Mouse (Mus musculus) limb, embryonic 13.5 days (tissue): ENCODE data around the gene Nfrkb. TPM values are rescaled to one million over a fixed set of nuclear protein-coding genes. Genes with fewer than 3 reads are reported as not detected.
A peak's percentile ranks its signal among the peaks of the same experiment; 100 is the strongest.

ENCODE experiments used
- ATAC-seq: fragments of 200-750 bp; cut with Nextera tagmentation; 2 replicates; pipeline ENCODE4 v1.8.0; 2017; ENCODE audit warnings: low read depth, moderate number of reproducible peaks, moderate TSS enrichment; ENCODE audit not compliant: low FRiP score
- H3K27ac ChIP-seq: fragments of 300-500 bp; sonication (generic); 2 replicates; pipeline ENCODE4 v1.5.1; 2015; ENCODE audit warnings: inconsistent platforms, mild to moderate bottlenecking, moderate library complexity
- H3K27me3 ChIP-seq: fragments of 300-500 bp; sonication (generic); 2 replicates; pipeline ENCODE4 v1.6.1; 2015; ENCODE audit warnings: mild to moderate bottlenecking, inconsistent platforms
- H3K36me3 ChIP-seq: fragments of 300-500 bp; sonication (generic); 2 replicates; pipeline ENCODE4 v1.6.1; 2015; ENCODE audit warnings: inconsistent platforms, mild to moderate bottlenecking, moderate library complexity
- H3K4me1 ChIP-seq: fragments of 300-500 bp; sonication (generic); 2 replicates; pipeline ENCODE4 v1.6.1; 2015; ENCODE audit warnings: inconsistent platforms
- H3K4me2 ChIP-seq: fragments of 300-500 bp; sonication (generic); replicated peaks from 2 replicates; pipeline ENCODE4 v1.6.1; 2015; ENCODE audit warnings: inconsistent platforms, mild to moderate bottlenecking, moderate library complexity
- H3K4me3 ChIP-seq: fragments of 300-500 bp; sonication (generic); 2 replicates; pipeline ENCODE4 v1.5.1; 2015; ENCODE audit warnings: moderate library complexity, mild to moderate bottlenecking, inconsistent platforms
- H3K9ac ChIP-seq: fragments of 300-500 bp; sonication (generic); 2 replicates; pipeline ENCODE4 v1.6.1; 2015; ENCODE audit warnings: mild to moderate bottlenecking, inconsistent platforms
- H3K9me3 ChIP-seq: fragments of 300-500 bp; sonication (generic); 2 replicates; pipeline ENCODE4 v1.6.1; 2016; ENCODE audit warnings: inconsistent platforms
- WGBS: fragments of 180-500 bp; shearing (Covaris S2); methylation state at CpG from one replicate; pipeline ENCODE4 v1.1.7; 2015; 5-methylcytosine and 5-hydroxymethylcytosine counted together
- polyA plus RNA-seq: library from polyadenylated mRNA; unstranded; fragments of >200 nt; fragmentation: Nextera tagmentation; extraction: Ambion mirVana; gene quantifications from 2 replicates; pipeline ENCODE4 v1.2.1, GENCODE M21; 2015

Nfrkb gene
- 27.0 and 29.0 TPM in 2 replicates for polyA plus RNA-seq

- no peaks in the 10 kb centered on the region for H3K9me3 ChIP-seq
- WGBS: 1% methylated on average over 43 of the region's 46 CpGs
- peak within 1 kb of the TSS; percentile 76 for H3K4me2 ChIP-seq
- H3K4me3 ChIP-seq: peak within 1 kb of the TSS; percentile 83
- no peaks in the 10 kb centered on the region for H3K27me3 ChIP-seq
- H3K4me1 ChIP-seq: peaks cover 16% of the 10 kb centered on the region
- peaks cover 20% of the 10 kb centered on the region for H3K36me3 ChIP-seq
- H3K9ac ChIP-seq: peak within 1 kb of the TSS; percentile 83
- peak; percentile 98 for ATAC-seq
- H3K27ac ChIP-seq: peak within 1 kb of the TSS; percentile 33; the same call in 1 of the 2 replicates
These were observed at the start of gene Nfrkb for GRCm38 (mm10) chr9:31385947-31386354. TSS of gene Nfrkb (plus strand) at chr9:31386192.

- H3K36me3 ChIP-seq: peaks cover 15% of the 10 kb centered on the region; the same call in 1 of the 2 replicates
- H3K9me3 ChIP-seq: no peaks in the 10 kb centered on the region
- H3K4me3 ChIP-seq: no peak overlapping the region
- no peak overlapping the region for H3K4me2 ChIP-seq
- H3K9ac ChIP-seq: no peak overlapping the region
- ATAC-seq: no peak
- H3K27me3 ChIP-seq: no peaks in the 10 kb centered on the region
- H3K4me1 ChIP-seq: peaks cover 10% of the 10 kb centered on the region; the same call in 1 of the 2 replicates
- 64% methylated on average over 11 of the region's 11 CpGs for WGBS
- H3K27ac ChIP-seq: no peak overlapping the region
These were observed 41.6 kb upstream of the Nfrkb start for GRCm38 (mm10) chr9:31344289-31344831.

- WGBS: 64% methylated on average over 15 of the region's 15 CpGs
- Histone ChIP-seq H3K36me3 (peaks cover 16% of the 10 kb centered on the region; the same call in 1 of the 2 replicates), H3K4me1 (peaks cover 10% of the 10 kb centered on the region; the same call in 1 of the 2 replicates), H3K4me3 (no peak overlapping the region), H3K4me2 (no peak overlapping the region), H3K27me3 (no peaks in the 10 kb centered on the region), H3K27ac (no peak overlapping the region), H3K9ac (no peak overlapping the region), H3K9me3 (no peaks in the 10 kb centered on the region)
- ATAC-seq: no peak
These were observed 39.4 kb upstream of the Nfrkb start for GRCm38 (mm10) chr9:31346575-31347080.

- ATAC-seq: no peak
- H3K9ac ChIP-seq: no peak overlapping the region
These were observed 37.5 kb upstream of the Nfrkb start for GRCm38 (mm10) chr9:31348458-31348857.

GRCm38 (mm10) chr9:31348915-31349314 is 37.1 kb upstream of the Nfrkb start:
- ATAC-seq: no peak
- H3K9ac ChIP-seq: no peak overlapping the region
- peaks cover 25% of the 10 kb centered on the region for H3K36me3 ChIP-seq
- H3K4me3 ChIP-seq: no peak overlapping the region
- no peak overlapping the region for H3K4me2 ChIP-seq
- H3K9me3 ChIP-seq: no peaks in the 10 kb centered on the region
- 70% methylated on average over 11 of the region's 11 CpGs for WGBS
- peaks cover 4% of the 10 kb centered on the region; the same call in 1 of the 2 replicates for H3K4me1 ChIP-seq
- no peak overlapping the region for H3K27ac ChIP-seq
- no peaks in the 10 kb centered on the region for H3K27me3 ChIP-seq

More at GRCm38 (mm10) chr9:31348458-31348857, 37.5 kb upstream of the Nfrkb start:
- WGBS: 72% methylated on average over 4 of the region's 4 CpGs
- peaks cover 4% of the 10 kb centered on the region; the same call in 1 of the 2 replicates for H3K4me1 ChIP-seq
- peaks cover 21% of the 10 kb centered on the region for H3K36me3 ChIP-seq
- H3K4me3 ChIP-seq: no peak overlapping the region
- H3K4me2 ChIP-seq: no peak overlapping the region
- H3K27ac ChIP-seq: no peak overlapping the region
- H3K9me3 ChIP-seq: no peaks in the 10 kb centered on the region
- no peaks in the 10 kb centered on the region for H3K27me3 ChIP-seq

- Histone ChIP-seq H3K9me3 (no peaks in the 10 kb centered on the region), H3K4me2 (no peak overlapping the region), H3K9ac (no peak overlapping the region), H3K27me3 (no peaks in the 10 kb centered on the region), H3K36me3 (peaks cover 47% of the 10 kb centered on the region), H3K27ac (no peak overlapping the region), H3K4me3 (no peak overlapping the region), H3K4me1 (no peaks in the 10 kb centered on the region)
- ATAC-seq: no peak
- WGBS: 86% methylated on average over 2 of the region's 2 CpGs
These were observed 33.3 kb upstream of the Nfrkb start for GRCm38 (mm10) chr9:31352716-31353115.

GRCm38 (mm10) chr9:31353518-31353917 is 32.5 kb upstream of the Nfrkb start:
- H3K9me3 ChIP-seq: no peaks in the 10 kb centered on the region
- no peak overlapping the region for H3K27ac ChIP-seq
- H3K36me3 ChIP-seq: peaks cover 52% of the 10 kb centered on the region
- 87% methylated on average over 10 of the region's 10 CpGs for whole genome bisulfite sequencing
- ATAC-seq: no peak
- no peaks in the 10 kb centered on the region for H3K27me3 ChIP-seq
- H3K4me3 ChIP-seq: no peak overlapping the region
- H3K4me2 ChIP-seq: no peak overlapping the region
- H3K4me1 ChIP-seq: no peaks in the 10 kb centered on the region
- H3K9ac ChIP-seq: no peak overlapping the region

- Histone ChIP-seq H3K27ac (no peak overlapping the region), H3K9me3 (no peaks in the 10 kb centered on the region), H3K9ac (no peak overlapping the region), H3K4me2 (no peak overlapping the region), H3K4me1 (no peaks in the 10 kb centered on the region), H3K36me3 (peaks cover 56% of the 10 kb centered on the region), H3K27me3 (no peaks in the 10 kb centered on the region), H3K4me3 (no peak overlapping the region)
- WGBS: 80% methylated on average over 7 of the region's 7 CpGs
- ATAC-seq: no peak
These were observed 31.9 kb upstream of the Nfrkb start for GRCm38 (mm10) chr9:31354051-31354450.

- Histone ChIP-seq H3K4me1 (no peaks in the 10 kb centered on the region), H3K4me3 (no peak overlapping the region), H3K36me3 (peaks cover 44% of the 10 kb centered on the region), H3K9me3 (no peaks in the 10 kb centered on the region), H3K27me3 (no peaks in the 10 kb centered on the region), H3K27ac (no peak overlapping the region), H3K9ac (no peak overlapping the region), H3K4me2 (no peak overlapping the region)
- 88% methylated on average over 9 of the region's 9 CpGs for WGBS
- ATAC-seq: no peak
These were observed 22.0 kb upstream of the Nfrkb start for GRCm38 (mm10) chr9:31363698-31364609.

GRCm38 (mm10) chr9:31365086-31365485 is 20.9 kb upstream of the Nfrkb start:
- Histone ChIP-seq H3K4me3 (no peak overlapping the region), H3K27ac (no peak overlapping the region), H3K4me1 (no peaks in the 10 kb centered on the region), H3K27me3 (no peaks in the 10 kb centered on the region), H3K36me3 (peaks cover 35% of the 10 kb centered on the region), H3K9me3 (no peaks in the 10 kb centered on the region), H3K9ac (no peak overlapping the region), H3K4me2 (no peak overlapping the region)
- no peak for ATAC-seq
- WGBS: 85% methylated on average over 8 of the region's 8 CpGs

- no peak for ATAC-seq
- 92% methylated on average over 3 of the region's 3 CpGs for WGBS
These were observed 14.3 kb upstream of the Nfrkb start for GRCm38 (mm10) chr9:31371740-31372139.

GRCm38 (mm10) chr9:31376661-31377060 is 9.3 kb upstream of the Nfrkb start:
- Histone ChIP-seq H3K9me3 (no peaks in the 10 kb centered on the region), H3K4me1 (no peaks in the 10 kb centered on the region), H3K4me2 (no peak overlapping the region), H3K36me3 (peaks cover 36% of the 10 kb centered on the region), H3K4me3 (no peak overlapping the region), H3K27me3 (no peaks in the 10 kb centered on the region), H3K9ac (no peak overlapping the region), H3K27ac (no peak overlapping the region)
- ATAC-seq: no peak

More at GRCm38 (mm10) chr9:31371740-31372139, 14.3 kb upstream of the Nfrkb start:
- no peak overlapping the region for H3K4me3 ChIP-seq
- H3K4me1 ChIP-seq: no peaks in the 10 kb centered on the region
- H3K9me3 ChIP-seq: no peaks in the 10 kb centered on the region
- no peak overlapping the region for H3K9ac ChIP-seq
- no peak overlapping the region for H3K27ac ChIP-seq
- H3K36me3 ChIP-seq: peaks cover 36% of the 10 kb centered on the region
- no peaks in the 10 kb centered on the region for H3K27me3 ChIP-seq
- H3K4me2 ChIP-seq: no peak overlapping the region
